Mouse (Mus musculus) stomach, postnatal 0 days (tissue): Measurements from ENCODE around the gene Prpf3.

Experiments used
- CTCF ChIP-seq: IDR thresholded peaks from 2 replicates; pipeline ENCODE4 v1.5.1; 2016; ENCODE audit warnings: antibody characterized with exemption, low read depth, mild to moderate bottlenecking, moderate library complexity
- EP300 ChIP-seq: optimal IDR thresholded peaks from 2 replicates; pipeline ENCODE3; 2016; ENCODE audit warnings: antibody characterized with exemption

- TF ChIP-seq EP300 (no peak), CTCF (no peak; the same call in 1 of the 2 replicates)
These were observed 35.4 kb downstream of the Prpf3 start for GRCm38 (mm10) chr3:95820046-95821010.
